Mouse (Mus musculus): ENCODE measurements around the gene Bbx.

Bbx gene

DNA sequence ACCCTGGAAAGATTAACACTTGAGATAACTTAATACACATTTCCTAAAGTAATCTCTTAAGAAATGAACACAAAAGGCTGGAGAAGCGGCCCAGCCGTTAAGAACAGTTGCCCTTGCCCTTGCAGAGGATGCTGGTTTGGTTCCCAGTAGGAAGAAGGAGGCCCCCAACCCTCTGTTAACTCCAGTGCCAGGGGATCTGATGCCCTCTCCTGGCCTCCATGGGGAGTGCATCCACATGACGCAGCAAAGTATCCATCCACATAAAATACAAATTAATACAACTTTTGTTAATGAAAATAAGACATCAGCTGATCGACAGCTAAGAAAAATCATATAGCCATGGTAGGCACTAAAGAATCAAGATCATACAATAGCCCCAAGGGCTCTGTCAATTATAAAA lies 33.6 kb downstream of the Bbx start:
- DNase-seq (ENCODE audit: low read depth, low spot score): no peak

DNA sequence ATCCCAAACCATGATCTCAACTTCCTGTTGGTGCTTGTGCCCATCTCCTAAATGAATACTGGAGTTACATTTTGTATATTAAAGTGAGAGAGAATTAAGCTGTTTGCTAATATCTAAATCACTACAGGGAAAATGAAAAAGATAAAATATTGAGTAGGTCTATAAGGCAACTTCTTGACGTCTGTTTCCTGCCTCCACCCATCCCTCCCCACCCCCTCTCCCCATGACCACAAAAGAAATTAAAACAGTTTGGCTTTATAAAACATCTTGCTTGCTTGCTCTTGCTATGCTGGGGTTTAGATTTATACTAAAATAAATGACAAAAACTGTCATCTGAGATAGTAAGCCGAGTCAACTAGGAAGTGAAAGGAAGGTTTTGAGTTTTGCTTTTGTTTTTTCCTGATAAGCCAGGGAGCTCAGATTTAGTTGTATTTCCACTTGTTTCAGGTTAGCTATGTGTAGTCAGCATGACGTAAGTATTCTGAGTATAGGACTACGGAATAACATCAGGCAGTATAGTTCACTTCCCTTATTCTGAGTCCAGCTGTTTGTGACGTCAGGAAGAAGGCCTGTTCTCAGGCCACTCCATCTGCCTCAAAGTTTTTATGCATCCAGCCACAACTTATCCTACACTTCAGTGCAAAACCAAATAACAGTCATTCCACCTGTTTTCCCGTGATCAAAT lies 36.1 kb downstream of the Bbx start:
- no peak for DNase-seq (ENCODE audit: low read depth, low spot score)

DNA sequence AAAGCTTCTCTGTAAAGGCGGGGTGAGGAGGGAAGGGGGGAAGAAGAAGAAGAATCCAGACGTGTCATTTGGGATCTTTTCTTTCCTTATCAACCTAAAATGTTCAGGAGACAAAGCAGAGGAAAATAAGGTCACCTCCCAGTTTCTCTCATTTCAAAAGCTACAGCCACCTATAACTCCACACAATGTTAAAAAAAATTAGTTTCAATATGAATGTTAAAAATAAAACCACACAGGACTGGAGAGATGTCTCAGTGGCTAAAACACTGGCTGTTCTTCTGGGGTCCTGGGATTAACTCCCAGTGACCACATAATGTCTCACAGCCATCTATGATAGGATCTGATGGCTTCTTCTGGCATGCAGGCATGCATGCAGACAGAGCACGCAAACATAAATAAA lies 43.7 kb downstream of the Bbx start:
- DNase-seq (ENCODE audit: low read depth, low spot score): no peak

DNA sequence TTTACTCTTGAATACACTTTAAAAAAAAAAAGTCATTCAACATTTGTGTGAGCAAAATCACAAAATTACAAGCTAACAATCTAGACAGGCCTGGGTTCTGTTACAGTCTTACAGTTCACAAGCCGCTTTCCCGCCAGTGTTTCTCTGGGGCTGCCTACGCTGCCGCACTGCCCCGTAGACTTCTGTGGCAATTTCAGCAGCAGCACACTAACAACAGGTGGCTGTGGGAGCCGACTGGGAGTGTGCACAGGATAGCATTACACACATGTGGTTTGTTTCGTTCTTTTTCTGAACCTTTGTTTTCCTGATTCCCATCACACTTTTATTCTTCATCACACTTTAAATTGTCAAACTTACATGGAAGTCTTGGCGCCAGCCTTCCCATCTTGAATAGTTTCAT lies 48.6 kb downstream of the Bbx start:
- no peak for DNase-seq (ENCODE audit: low read depth, low spot score)

DNA sequence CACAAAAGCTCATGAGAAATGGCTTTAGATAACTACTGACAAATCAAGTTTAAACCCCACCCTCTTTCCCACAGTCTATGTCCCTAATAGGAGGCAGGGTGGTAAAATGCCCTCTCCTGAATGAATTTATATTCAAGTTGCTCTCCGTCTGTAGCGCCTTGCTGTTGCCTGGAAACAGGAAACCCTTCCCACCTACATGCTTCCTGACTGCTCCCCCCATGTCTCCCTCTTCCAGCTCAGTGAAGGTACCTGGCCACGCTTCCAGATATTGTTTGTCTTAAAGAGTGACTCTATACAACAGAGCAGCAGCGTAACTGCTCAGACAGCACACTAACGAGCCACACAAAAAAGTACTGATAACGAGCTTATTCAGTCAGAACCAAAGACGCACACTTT lies 50.8 kb downstream of the Bbx start:
- DNase-seq (ENCODE audit: low read depth, low spot score): no peak

DNA sequence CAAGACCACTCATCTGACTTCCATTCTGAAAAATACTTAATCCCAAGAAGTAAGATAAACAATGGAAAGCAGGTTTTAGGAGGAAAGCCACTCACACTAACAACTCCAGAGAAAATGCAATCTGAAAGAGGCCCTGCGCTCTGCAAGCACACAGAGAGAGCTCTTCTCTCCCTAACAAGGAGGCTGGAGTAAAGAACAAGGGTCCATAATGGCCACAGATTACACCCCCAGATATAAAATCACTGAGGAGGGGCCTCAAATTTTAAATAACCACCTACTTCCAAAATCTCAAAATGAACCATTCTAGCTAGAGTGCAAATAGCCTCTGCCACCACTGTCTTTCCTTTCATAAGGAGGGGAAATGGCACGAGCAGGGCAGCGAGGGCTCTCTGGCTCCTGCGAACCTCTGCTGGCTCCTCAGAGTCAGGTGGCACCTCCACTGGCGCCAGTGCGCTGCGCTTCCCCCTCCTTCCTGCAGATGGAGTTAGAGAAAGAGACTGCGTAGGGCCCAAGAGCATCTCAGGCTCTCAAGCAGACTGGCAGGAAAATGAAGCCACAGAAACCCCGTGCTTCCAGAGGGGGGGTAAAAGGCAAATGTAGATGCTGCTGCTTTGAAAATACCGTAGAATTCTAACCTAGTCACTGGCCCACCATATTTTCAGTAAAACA lies 51.4 kb downstream of the Bbx start:
- DNase-seq (ENCODE audit: low read depth, low spot score): no peak

DNA sequence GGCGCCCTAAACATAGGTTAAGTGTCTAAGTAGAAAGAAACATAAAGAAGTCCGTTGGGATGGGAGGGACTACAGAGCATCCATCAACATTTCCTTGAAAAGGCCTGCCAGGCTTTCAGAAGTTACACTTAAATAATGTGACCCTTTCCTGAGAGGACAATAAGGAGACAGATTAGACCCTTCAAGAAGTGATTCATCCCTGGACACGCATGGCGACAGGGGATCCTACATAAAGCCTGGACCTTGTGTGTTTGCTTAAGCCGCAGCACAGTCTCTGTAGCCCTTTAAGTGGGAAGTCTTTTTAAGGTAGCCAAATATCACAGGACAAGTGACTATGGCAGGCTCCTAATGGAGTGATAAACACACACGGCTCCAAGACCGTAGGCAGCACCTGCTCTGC lies 52.0 kb downstream of the Bbx start:
- DNase-seq (ENCODE audit: low read depth, low spot score): no peak

DNA sequence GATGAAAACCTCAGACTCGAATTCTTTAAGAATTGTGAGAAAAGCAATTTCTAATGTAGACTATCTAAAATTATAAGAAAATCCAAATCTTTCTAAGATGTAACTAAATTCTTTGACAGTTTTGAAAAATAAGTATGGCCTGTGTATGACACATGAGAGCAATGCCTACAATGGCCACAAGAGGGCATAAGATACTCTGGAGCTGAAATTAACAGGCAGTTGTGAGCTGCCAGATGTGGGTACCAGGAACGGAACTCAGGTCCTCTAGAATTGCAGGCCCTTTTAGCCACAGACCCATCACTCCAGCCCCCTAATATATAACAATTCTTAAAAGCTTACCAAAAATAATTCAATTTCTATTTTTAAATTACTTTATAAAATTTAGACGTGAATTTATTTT lies 57.6 kb downstream of the Bbx start:
- DNase-seq (ENCODE audit: low read depth, low spot score): peak; percentile 40

DNA sequence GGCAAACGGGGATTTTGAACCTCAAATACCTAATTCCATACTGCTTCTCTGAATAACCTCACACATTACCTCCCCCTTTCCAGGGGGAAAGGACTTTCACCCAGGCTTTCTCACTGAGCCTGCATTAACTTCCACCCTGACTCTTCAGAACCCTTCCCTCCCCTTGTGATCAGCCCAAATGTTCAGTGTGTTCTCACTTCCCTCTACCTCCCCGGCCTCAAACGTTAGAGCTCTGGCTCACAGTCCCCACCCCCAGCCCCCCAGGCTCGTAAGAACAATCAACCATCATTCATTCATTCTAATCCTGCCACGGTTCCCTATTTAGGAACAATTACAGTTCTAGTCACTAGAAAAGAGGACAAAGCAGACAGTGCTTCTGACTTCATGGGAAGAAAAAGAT lies 58.5 kb downstream of the Bbx start:
- no peak for DNase-seq (ENCODE audit: low read depth, low spot score)

DNA sequence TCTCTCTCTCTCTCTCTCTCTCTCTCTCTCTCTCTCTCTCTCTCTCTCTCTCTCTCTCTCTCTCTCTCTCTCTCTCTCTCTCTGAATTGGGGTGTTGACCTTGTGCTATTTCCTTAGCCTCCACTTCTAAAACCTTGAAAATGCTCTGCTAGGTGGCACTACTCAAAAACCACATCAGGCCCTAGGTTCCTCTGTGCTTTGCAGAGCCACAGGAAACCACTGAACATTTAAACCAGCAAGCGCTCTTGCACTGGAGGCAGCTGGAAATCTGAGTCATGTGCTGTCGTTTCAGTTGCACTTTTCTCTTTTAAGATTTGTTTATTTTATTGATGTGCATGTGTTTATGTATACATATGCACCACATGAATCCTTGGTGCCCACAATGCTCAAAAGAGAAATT lies 59.6 kb downstream of the Bbx start:
- DNase-seq (ENCODE audit: low read depth, low spot score): no peak

DNA sequence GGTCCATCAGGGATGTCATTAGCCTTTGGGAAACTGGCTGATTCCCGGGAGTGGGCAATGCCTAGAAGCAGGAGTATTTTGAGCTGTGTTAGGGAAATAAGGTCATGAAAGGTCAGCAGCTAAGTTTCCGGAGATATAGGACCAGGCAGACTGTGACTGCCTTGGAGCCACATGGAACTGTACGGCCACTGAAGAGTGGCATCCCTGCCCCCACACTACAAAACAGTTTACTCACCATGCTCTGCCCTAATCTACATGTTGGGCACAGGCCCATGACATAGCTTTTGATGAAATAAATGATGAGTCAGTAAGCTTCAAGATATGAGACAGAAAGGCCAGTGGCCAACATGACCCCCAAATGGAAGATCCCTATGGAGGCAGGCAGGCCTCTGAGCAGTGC lies 60.7 kb downstream of the Bbx start:
- no peak for DNase-seq (ENCODE audit: low read depth, low spot score)

DNA sequence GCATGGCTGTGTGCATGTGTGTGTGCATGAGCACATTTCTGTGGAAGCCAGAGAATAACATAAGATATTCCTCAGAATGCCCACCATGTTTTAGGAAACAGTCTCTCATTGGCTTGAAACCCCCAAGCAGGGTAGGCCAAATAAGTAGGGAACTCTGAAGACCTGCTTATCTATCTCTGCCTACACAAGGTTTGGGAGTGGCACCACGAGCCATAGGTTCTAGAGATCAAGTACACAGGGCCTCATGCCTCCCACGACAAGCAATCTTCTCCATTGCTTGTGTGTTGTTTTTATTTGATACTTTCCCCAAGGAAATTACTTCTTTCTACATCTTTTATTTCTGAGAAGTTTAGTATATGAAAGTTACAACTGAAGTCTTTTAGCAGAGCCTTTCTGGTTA lies 61.8 kb downstream of the Bbx start:
- DNase-seq (ENCODE audit: low read depth, low spot score): no peak

DNA sequence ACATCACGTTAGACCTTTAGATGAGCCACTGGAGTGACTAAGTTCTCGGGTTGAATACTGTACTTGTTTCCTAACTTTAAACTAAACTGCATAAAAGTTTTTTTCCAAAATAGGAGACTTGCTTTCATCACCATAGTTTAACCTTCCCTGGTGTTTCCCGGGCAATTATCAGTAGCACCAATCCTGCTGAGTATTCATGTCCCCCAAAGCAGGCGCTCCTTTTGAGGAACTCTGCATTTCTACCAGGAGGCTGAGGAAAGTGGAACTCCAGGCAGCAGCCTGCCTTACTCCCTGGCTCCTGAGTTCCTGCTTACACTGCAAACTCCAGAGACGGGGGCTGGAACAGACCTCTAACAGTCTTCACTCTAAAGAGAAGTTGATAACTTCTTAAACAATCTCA lies 65.6 kb downstream of the Bbx start:
- DNase-seq (ENCODE audit: low read depth, low spot score): no peak

DNA sequence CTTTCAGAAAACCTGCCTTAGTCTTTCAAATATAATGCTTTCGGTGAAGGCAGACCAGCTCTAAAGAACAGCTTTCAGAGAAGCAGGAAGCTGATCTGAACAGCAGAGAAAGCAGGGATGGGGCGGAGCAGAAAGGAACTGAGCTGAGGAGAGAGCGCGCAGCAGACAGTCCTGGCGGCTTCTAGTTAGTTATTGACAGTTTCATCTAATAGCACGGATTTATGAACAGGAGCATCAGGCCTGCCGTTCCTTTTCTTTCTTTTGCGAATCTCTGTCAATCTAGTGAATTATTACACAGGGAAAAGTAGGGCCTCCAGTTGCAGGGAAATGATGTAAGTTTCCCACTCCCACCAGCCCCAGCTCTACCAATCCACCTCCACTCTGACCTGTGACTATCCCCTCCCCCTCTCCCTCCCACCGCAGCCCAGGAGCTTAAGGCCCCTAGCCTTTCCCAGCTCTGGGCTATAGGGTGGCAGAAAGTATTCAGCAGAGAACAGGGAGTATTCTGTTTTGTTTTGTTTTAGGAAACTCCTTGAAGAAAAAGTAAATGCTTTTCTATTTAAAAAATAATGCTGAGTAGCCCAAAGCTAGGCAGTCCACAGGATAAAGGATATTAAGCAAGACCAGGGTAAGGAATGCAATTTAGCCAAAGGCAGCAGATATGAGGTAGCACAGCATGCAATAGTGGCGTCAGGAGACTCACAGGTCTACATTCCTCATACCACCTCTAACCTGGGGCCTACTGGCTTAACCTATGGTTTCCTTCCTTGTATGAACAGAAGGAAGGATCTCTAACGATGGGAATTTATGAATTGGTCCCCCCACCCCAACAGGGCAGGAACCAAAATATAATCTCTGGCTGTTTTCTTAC lies 67.8 kb downstream of the Bbx start:
- no peak for DNase-seq (ENCODE audit: low read depth, low spot score)

DNA sequence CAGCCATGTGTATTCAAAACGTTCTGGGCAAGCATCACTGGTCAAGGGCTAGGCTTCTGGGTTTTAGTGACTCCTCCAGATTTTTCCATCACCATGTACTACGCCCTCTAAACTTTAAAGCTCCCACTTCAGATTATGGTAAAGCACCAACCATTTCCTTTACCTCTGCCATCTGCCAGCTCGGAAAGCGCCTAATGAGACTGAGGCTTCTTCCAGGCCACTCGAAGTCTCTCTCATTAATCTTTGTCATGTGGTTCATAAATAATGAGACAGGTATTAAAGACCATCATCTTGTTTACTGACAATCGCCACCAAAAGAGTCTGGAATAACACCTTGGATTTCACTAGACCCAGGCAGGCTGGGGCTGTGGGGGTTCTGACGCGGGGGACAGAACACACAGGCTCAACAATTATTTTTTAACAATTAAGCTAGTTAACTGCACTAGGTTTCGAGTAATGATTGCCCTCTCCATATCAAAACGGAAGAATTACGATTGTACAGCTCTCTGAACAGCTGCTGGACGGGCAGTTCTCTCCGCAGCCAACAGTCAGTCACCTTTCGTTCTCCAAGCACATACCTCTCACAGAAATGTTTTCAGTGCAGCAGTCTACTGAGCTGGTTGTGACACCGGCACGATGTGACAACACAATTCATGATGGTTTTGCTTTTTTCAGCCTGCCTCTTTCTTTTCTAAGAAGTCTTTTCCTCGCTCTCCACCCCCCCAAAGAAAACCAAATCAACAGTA lies 68.6 kb downstream of the Bbx start:
- no peak for DNase-seq (ENCODE audit: low read depth, low spot score)

DNA sequence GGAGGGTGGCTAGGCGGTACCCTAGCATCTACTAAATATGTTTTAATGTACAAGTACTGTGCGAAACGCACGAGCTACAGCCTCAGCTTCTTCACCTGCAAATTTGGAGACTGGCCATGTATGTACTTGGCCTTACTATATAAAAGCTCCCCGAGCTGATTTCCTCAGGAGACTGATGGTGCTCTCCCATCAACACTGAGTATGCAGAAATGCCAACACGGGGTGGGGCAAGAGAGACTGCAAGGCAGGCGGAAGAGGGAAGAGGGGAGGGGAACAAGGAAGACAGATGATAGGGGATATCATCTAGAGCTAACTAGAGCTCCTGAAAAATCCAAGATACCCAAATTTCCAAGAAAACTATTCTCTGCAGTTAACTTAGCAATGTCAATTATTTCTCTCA lies 71.6 kb downstream of the Bbx start:
- no peak for DNase-seq (ENCODE audit: low read depth, low spot score)

DNA sequence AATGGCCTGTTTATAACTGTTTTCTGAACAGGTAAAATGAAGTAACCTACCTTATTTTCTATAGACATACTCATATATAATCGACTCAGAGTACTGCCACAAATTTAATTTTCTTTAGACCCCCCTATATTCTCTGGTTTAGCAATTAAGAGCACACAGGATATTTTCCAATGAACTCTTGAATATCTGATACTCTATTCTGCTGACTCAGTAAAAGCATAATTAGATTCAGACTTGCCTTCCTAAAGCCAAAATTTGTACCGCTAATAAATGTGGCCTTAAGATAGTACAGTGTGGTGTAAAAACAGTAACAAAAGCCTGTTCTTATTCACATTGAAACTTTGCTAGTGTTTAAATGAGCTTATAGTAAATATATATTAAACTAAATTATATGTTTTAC lies 102.5 kb downstream of the Bbx start:
- DNase-seq (ENCODE audit: low read depth, low spot score): no peak

DNA sequence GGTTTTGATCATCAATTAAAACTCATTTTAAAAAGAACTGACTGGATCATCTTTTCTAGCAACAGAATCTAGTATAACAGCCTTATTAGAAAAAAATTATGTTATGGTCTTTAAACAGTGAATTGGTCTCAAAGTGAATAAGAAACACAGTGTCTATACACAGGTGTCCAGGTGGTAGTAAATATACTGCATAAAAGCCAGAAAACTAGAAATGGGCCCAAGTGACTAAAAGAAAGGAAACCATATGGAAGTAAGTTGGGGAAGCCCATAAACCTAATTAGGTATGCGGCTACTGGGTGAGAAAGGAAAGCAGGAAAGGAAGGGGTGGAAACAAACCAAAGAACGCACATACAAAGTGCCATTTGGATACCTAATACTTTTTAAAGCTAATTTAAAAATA lies 107.4 kb downstream of the Bbx start:
- DNase-seq (ENCODE audit: low read depth, low spot score): no peak

DNA sequence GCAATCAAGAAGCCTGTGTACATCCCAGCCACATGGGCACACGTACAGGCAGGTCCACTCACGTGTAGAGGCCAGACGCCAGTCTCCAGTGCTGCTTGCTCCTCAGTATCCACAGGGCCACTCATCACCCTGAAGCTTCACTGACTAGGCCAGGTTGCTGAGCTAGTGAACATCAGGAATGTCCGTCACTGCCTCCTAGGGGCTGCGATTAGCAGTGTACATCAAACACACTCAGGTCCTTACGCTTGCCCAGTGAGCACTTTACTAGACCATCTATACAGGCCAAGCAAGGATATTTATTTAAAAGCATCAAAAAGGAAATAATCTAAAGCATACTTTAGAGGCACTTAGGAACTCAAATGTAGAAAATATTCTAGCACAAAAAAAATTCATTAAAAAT lies 107.9 kb downstream of the Bbx start:
- DNase-seq (ENCODE audit: low read depth, low spot score): no peak

DNA sequence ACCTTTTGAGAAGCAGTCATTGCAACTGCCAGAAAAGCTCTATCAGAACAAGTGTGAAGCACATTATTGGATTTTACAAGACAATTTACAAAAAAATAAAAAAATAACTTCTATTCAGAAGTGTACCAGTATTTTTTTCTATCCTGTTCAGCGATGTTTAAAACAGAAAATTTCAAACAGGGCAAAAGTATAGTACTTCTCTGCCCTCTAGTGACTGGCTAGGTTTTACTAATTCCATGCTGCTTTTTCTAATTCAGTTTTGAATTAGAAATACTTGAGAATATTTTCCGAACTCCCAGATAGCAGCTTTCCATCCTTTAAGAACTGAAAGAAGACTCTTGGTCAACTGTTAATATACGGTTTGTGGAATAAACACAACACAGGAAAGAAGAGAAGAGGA lies 110.8 kb downstream of the Bbx start:
- no peak for DNase-seq (ENCODE audit: low read depth, low spot score)

DNA sequence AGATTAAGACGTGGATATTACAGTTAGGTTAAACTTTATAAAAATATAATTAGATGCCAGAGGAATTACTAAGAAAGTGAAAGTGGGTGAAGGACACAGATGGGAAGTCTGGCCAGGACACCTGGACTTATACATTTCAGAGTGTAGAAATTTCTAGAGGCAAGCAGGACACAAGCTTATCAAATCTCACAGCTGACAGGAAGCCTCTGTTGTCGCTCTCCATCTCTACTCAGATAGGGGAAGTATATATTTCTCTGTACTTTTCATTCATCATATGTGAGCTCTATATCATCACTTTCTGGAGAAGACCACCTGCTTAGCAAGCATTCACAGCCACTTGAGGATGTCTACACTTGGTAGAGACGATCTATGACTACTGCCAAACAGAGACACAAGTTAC lies 113.9 kb downstream of the Bbx start:
- no peak for DNase-seq (ENCODE audit: low read depth, low spot score)

DNA sequence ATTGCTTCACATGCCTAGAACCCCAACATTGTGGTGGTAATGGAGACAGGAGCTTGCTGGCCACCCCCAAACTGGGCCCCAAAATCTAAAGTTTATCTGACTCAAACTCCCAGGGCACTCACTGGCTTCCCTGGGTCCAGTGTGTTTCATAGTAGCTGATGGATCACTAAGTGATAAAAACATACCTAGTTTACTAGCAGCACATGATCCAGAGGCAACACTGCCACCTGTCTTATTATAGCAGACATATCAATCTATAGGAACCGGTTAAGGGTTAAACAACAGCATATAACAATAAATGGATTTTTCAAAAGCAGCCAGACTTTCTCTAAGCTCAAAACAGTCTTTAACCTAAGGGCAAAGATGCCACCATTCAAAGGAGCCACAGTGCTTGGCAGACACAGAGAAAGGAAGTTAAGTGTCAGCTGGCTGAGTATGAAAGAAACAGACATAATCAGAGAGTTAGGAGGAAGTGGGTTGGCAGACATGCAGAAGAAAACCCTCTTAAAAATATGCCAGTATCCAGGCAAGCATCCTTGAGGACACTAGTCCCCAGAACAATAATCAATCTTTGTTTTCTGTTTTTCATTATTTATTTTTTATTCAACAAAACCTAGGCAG lies 116.7 kb downstream of the Bbx start:
- DNase-seq (ENCODE audit: low read depth, low spot score): no peak

All from c-Kit-negative CD71-positive TER-119-positive erythroid progenitor cells, embryonic 14.5 days (primary cell).